Mouse (Mus musculus) kidney, adult 11 months (tissue): ENCODE measurements around the gene Nrp1.

ENCODE experiments used
- DNase-seq: peaks from one replicate; pipeline ENCODE4 v3.0.0; 2022

Gene Nrp1

DNA sequence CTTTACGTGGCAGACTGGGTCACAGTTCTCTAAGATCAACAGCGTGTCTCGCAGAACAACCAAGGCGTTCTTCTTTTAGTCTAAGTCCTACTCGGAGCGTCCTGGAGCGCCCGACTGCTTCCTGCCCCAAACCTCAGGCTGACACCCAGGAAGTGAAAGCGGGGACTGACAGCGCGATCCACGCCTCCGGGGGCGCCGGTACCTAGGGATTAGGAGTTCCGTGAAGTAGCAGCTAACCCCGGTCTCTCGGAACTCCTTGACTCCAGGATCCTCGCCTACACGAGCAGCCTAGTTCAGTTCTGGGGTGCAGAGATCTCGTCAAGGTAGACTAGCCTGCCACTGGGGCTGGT lies at the start of gene Nrp1:
Gene Nrp1, plus strand, starts transcription at position 199 of the 350 bp plus-strand sequence.
- no peak for DNase-seq

DNA sequence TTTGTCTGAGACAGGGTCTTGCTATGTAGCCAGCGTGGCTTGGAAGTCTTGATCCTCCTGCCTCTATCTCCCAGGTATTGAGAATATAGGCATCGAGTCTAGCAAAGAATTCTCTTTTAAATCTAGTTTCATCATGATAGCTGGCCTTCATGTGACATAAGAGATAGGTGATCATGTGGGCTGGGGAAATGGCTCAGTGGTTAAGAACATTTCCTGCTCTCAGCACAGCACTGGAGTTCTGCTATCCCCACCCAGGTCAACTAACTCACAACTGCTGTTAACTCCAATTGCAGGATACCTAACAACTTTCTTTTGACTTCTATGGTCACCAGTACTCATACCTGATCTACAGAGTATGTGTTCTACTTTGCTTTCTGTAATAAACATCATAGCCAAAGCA lies 37.6 kb upstream of the Nrp1 start:
- no peak for DNase-seq

DNA sequence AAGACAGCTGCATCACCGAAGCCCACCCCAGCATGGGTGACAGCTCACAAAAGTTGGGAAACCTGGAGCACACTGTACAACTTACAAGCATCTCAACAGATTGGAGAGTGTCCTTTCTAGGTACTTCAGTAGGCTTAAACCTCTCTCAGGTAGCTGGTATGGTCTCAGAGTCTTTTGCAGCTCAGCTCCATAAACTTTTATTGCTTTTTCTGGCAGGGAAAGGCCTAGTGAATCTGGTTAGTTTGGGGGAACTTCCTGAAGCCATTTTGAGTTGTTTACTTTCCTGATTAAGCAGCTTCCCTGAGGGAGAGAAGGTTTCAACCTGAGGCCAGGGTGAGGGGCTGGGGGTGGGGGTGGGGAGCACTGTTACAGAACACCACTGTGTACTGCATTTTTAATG lies 31.1 kb upstream of the Nrp1 start:
- no peak for DNase-seq

DNA sequence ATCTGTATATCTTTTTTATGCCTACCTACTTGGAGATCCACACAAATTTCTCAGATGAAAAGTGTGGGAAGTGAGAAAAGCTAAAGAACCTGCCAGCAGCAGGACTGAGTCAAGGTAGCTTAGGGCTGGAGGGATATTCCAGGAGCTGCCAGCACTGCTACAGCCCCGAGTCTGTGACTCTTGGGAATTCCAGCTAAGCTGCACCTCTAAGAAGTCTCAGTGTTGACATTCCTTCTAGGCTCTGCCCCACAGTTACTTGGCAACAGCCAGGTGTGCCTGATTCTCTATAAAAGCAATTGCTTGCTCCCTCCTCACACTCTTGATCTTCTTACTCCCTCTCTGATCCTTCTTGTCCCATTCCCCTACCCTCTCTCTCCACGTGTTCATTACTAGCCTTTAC lies 30.5 kb upstream of the Nrp1 start:
- no peak for DNase-seq

DNA sequence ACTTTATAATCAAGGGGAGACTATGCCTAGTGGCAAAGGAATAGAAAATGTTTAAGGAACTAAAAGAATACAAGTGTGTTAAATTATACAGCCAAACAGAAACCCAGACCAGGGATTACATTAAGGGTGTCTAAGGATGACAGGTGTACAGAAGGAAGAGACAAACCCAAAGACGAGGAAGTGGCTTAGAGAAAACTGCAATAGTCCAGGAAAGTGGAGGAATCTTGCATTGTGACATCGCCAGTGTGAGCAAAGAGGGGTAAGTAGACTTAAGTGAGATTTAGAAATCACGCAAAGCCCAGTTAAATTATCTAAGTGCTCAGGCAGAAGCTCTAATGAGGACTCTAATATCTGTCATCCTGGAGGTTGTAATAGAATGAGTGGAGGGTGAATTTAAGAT lies 28.9 kb upstream of the Nrp1 start:
- no peak for DNase-seq

DNA sequence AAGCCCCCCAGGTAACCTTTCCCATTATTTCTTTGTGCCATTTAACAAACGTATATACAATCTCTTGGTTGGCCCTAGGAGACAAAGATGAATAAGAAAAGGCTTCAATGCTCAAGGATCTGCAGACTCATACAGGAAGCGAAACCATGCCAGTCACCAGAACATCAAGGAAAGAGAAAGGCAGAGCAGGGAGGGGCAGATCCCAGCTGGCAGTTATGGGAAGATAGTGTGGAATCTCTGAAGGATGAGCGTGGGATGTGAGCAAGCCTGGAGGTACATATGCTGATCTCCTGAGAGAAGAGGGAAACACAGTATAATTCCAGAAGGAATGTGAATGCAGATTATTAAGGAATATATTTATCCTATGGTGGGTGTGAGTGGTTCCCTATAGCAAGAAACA lies 22.4 kb upstream of the Nrp1 start:
- no peak for DNase-seq

DNA sequence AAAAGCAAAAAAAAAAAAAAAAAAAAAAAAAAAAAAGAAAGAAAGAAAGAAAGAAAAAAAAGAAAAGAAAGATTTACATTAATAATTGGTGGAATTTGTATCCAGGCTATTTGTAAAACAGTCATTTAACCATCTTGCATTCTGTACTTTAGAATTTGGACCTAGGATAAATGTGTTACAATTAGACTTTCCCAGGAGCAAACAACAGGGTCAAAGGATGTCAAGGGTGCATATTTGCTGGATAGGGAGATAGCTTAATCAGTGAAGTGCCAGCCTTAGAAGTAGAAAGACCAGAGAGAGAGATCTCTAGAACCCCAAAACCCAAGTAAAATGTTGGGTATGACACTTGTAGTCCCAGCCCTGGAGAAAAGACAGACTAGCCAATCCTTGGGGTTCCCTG lies 19.5 kb upstream of the Nrp1 start:
- no peak for DNase-seq

DNA sequence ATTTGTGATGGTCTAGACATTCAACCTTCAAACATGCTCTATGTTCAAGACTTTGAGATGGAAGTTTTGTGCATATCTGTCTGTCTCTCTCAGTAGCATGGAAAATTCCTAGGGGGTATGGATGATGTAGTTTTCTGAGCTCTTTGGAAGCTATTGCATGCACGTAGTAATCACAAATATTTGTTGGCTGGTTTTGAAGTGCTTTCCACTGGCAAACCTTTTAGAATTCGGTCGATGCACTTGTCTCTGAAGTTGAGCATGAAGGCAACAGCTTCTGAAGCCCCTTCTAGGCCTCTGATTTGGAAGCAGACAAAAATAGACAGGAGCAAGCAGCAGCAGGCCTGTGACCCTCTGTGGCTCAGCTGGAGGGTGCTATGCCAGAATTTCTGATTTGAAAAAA lies 18.9 kb upstream of the Nrp1 start:
- DNase-seq = no peak

DNA sequence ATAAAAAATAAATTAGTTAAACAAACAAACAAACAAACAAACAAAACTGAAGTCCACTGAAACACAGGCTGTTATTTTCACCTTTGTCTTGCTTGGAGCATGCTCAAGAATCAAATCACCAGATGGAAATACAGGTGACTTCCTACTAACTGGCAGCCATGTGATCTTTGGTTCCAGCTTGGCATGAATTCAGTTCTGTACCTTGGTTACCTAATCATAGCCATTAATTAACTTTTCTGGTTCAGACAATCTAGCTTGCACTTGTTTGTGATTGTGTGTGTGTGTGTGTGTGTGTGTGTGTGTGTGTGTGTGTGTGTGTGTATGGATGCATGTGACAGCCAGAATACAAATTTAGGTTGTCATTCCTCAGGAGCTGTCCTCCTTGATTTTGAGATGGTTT lies 8.0 kb upstream of the Nrp1 start:
- DNase-seq = peak; percentile 71

DNA sequence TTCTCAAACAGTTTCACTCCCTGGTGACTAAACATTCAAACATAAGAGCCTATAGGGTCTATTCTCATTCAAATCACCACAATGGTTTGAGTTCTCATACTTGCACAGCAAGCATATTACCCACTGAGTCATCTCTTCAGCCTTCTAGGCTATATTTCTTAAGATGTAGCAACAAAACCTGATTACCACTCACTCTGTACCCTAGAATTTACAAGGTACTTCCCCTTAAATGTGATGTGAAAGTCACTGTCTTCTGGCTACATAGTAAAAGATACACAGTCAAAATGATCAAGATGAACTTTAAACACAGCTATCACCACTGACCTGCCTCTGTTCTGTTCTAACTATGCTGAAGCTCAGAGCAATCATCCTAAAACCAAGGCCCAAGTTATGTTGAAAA lies 7.2 kb upstream of the Nrp1 start:
- DNase-seq = no peak

DNA sequence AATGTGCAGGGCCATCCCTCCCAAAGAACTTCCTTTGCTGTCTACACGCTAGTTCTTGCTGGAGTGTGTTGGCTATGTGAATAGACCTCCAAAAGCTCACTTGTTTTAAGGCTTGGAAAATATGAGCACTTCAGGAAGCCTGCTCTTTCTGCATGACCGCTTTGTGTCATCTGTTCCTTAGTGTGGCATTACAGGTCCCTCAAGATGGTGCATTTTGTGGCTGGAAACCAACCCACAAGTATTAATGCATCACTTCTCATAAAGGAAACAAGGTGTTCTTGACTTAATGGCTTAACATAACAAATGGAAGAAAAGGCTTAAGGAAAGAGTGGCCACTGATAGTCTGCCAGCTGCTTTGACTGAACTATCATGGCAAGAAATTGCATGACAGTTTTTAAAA lies 5.6 kb upstream of the Nrp1 start:
- no peak for DNase-seq

DNA sequence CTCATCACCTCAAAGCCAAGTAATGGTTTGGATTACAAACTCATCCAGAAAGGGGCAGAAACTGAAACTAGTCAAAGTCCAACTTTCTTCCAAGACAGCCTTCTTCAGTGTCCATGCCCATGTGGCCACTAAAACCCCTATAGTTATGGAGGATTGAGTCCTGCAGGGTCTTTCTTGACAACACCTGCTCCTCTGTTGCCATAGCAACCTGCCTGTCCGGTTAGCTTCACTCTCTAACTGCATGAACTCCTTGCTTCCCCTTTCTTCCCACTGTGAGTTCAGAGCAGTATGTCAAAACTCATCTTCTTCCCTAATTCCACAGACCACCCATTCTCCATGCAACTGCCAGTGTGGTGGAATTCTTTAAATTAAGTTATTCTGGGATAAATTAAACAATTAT lies 4.4 kb upstream of the Nrp1 start:
- DNase-seq = no peak

DNA sequence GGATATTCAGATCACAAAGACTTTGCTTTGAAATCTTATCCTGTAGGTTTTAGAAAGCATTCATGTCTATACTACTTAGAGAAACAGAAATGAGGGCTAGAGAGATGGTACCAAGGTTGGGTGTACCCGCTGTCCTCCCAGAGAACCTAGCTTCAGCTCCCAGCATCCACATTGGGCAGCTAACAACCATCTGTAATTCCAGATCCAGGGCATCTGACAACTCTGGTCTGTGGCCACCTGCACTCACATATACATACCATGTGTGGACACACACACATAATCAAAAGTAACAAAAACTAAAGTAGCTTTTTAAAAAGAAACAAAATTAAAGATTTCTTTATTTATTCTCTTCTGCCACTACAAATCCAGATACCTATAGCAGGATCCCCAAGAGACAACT lies 3.3 kb upstream of the Nrp1 start:
- DNase-seq = no peak

DNA sequence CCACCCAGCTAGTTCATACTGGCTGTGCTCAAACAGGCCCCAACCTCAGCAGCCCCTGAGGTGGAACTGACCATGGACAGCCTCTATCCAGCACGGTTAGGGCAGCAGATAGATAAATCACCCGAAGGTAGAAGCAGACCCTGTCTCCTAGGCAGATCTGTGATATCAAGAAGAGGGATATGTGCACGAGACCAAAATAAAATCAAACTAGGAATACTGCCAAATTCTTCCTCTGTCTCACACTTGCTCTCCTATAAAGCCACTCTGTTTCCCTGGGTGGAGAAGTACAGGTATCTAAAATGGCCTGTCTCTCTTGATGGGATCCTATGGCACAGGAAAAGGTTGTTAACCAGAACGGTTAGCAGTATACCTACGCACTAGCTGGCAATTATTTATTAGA lies 2.2 kb upstream of the Nrp1 start:
- no peak for DNase-seq

DNA sequence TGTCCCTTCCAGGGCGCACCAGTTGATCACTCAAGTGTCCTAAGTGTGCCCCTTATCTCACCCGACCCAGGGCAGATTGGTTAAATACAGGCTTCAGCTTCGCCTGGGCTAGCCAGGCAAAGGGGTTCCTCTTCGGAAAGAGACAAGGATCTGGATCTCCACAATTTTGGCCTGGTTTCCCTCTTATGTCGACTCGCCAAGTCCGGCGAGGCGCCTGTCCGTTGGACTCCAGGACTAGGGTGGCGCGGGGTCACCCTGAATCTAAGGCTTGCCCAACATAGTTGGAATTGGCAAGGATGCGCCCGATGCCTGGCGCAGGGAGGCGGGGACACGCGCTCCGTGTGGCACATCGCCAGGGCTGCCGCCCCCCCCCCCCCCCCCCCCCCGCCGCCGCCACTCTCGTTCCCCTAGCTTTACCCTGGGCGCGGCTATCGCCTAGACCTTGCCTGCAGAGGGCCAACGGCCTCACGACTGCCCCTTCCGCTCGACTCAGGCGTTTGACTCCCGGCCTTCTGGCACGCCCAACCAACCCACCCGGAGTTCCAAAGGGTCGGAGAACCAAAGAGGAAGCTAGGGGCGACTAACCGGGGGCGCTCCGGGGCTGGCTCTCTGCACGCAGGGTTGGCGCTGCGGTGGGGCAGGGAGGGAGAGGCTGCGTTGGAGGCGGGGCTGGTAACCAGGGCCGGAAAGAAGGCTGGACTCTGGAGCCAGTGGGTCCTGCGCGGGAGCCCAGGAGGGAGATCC lies 1.4 kb upstream of the Nrp1 start:
- DNase-seq = peak; percentile 93

DNA sequence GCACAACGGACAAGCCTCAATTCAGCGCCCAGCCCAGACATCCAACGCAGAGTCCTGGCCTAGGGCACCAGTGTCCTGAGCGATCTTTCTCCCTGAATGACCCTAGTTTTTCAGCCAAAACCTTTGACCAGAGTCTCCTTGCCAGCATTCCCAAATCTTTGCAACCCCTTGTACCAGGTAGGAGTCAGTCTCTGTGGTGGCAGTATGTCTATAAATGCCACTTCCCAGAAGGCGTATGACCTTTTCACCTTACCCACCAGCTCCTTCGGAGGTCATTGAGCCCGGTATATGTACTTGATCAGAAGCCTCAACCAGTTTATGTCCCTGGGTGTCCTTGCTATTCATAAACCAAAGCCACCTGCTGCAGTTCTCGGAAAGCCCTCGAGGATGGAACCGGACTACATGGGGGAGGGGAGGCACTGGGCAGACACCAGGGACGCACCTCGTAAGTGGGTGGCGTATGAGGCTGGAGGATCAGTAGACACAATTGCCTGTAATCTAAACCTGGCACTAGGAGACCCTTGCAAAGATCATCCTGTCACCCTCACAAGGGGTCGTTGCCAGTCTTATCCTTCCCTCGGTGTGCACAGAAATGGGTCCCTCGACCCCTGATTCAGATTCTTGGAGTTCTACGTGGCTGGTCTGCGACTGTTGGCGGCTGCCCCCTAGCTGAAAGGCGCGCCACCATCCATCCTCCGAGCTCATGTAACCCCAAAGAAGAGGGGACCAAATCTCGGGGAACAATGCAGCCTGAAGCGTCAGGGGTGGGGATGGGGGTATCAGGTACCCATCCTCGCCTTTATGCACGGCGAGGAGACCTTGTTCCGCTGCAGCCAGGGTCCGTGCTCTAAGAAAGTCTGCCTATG lies 631 bp upstream of the Nrp1 start:
- DNase-seq = peak; percentile 79

DNA sequence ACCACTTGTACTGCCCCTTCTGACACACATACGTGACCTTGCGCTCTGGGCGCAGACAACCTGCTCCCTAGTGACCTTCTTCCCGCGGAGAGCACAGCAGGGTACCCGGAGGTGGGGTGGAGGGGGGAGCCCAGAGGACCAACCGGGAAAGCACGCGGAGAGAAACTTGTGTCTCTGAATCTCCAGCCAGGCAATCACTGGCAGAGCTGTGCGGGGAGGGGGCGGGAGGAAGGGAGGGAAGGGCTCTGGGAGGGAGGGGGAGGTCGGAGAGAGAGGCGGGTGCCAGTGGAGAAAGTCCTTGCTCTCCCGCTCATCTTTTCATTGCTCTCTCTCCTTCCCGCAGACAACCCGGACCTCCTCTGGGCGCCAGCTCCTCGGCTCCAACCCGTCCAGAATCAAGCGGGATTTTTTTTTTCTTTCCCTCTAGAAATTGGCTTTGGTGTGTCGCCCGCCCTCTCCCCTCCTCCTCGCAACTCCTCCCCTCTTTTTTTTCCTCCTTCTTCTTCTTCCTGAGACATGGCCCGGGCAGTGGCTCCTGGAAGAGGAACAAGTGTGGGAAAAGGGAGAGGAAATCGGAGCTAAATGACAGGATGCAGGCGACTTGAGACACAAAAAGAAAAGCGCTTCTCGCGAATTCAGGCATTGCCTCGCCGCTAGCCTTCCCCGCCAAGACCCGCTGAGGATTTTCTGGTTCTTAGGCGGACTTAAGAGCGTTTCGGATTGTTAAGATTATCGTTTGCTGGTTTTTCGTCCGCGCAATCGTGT lies 534 bp downstream of the Nrp1 start:
- DNase-seq = peak; percentile 84

DNA sequence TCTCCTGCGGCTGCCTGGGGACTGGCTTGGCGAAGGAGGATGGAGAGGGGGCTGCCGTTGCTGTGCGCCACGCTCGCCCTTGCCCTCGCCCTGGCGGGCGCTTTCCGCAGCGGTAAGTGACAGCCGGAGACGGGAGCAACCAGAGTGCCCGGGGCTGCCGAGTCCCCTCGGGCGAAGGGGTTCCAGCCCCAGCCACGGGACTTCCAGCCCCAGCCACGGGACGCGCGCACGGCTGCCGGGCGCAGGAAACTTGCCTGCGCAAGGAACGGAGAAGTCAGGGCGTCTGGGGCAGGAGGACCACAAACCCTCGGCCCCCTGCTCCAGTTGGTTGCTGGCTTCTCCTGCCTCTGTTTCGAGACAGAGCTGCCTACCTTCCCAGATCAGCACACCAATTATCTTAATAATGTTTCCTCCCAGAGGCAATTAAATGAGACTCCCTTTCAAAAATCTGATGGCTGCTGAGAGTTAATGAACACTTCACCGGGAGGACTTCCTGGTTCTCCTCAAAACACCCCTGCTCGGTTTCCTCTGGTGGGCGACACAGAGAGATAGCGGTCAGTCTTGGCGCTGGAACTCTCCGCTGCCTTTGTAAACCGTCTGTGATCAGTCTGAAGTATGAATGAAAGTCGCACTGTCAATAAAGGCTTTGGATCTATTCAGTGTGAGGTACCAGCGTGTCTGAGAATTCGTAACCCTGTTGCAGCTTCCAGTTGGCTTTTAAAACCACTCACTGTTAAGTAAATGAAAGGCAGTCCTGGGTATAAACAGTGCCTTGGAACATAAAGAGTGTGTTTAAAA lies 1.3 kb downstream of the Nrp1 start:
- no peak for DNase-seq

DNA sequence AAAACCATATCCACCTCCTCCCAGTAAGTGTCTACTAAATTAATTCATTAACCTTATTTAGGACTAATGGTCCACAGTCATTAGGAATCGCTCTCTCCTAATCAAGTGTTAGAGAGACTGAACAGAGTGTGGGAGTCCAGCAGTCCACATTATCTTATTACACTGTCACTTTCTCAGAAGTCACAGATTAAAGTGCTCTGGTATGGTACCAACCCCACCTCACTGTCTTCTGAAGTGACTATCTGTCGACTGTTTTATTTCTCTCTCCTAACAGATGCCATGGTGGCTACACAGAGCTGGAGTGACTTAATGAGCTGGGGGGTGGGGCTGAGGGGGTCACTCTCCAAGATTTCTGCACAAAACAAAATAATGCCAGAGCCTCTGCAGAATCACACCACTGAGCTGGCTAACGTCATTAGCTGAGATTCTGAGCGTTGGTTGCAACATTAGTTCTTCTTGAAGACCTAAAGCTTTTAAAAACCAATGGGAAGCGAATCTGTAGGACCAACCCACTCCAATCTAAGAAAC lies 3.0 kb downstream of the Nrp1 start:
- DNase-seq = no peak

DNA sequence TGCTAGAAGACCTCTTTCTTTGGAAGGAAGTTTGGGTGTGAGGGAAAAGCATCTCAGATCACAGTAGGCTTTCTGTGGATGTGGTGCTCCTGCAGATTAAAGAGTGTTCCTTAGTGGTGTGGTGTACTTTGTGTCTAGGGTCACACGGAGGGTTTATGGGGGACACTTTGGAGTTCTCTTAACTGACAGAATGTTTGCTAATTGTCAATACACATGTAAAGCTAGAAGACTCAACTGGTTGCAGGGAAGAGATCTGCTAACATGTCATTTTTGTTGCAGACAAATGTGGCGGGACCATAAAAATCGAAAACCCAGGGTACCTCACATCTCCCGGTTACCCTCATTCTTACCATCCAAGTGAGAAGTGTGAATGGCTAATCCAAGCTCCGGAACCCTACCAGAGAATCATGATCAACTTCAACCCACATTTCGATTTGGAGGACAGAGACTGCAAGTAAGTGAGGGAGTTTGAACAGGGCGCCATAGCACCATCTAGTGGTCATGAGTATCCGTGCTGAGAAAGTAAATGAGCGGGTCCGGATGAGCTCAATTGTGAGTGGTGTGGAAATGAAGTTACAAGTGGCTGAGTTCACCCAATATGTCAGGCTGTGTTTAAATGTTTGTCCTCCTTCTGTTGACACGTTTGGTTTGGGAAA lies 4.7 kb downstream of the Nrp1 start:
- DNase-seq = peak; percentile 74

DNA sequence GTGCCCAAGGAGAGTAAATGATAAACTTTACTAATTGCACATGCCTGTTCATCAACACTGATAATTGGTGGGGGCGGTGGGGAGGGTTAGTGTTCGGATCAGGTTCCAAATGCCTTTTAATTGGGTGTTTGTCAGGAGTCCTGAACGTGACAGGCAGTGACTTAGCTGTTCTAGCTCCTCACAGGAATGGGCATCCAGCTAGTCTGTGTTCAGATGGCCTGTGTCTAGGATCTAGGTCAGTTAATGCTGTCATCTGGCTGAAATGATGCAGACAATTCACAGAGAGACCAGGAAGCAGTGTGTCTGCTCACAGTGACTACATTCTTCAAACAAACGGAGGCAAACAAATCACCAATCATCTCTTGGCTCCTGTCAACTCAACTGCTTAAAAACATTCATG lies 12.1 kb downstream of the Nrp1 start:
- no peak for DNase-seq

DNA sequence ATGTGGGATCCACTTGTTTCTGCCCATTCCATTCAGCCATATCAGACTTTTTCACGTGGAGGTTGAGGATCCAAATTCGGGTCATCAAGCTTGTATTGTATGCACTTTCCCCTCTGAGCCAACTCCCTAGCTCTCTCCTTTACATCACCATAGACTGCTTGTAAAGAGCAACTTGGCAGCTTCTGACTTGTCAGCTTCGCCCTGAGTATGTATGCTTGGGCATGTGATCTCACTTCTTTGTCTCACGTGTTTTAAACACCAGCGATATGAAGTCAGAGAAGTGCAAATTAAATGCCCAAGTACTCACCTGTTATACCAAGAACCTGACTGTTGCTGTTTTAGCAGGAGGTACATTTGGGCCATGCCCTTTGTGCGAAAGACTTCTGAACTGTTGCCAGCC lies 12.6 kb downstream of the Nrp1 start:
- no peak for DNase-seq
